Mouse (Mus musculus): ENCODE results near the gene Zfp507. TPM values are rescaled to one million over a fixed set of nuclear protein-coding genes. Genes with fewer than 3 reads are reported as not detected.

Zfp507 gene
- polyA plus RNA-seq, 1 experiment from 2014 or later: 8.7 TPM

DNA sequence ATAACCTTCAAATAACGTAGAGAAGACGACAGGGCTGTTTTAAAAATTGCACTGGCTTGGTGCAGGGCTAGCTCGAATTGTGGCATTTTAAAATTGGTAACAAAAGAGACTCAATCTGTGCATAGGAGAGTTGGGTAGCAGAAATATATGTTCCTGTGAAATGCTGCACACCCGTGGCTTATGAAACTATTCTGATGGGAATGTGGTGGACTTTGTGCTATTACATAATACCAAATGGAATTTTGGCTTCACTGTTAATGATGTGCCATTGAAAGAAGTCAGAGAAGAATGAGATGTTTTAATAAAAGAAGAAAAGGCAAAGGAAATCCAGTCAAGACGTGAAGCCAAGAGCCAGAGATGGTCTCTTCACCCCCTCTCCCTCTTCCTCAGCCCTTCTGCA lies 18.6 kb upstream of the Zfp507 start:
- no peak for ATAC-seq (replicated peaks; ENCODE audit: extremely low read depth, insufficient read depth, low FRiP score)
- H3K27ac ChIP-seq (ENCODE audit: low read length): no peak overlapping the region
- 71% methylated on average over 5 of the region's 5 CpGs for WGBS

DNA sequence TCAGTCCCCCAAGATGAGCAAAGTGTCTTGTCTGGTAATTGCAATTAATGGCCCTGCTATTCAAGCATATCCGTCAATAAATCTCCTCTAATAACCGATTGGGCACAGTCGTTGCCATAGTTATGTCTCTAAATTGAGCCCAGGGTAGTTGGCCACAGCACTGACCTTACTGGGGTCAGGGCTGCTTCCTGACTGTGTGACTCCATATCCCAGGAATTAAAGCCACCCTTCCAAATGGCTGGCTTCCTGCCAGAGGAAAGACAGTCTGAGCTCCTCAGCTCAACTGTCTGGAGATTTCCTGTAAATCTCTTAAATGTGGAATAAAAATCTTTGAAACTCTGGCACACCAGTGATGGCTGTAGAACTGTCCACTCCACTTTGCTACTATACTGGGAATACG lies 16.7 kb upstream of the Zfp507 start:
- ATAC-seq (replicated peaks; ENCODE audit: extremely low read depth, insufficient read depth, low FRiP score): no peak
- H3K36me3 ChIP-seq (ENCODE audit: control insufficient read depth, insufficient read depth): no peaks in the 10 kb centered on the region
- no peak overlapping the region for H3K27ac ChIP-seq (ENCODE audit: low read length)
- H3K27me3 ChIP-seq (ENCODE audit: control insufficient read depth, insufficient read depth, low read length): no peaks in the 10 kb centered on the region; the same call in 1 of the 2 replicates
- no peak overlapping the region for H3K9ac ChIP-seq (ENCODE audit: low read length)
- H3K4me2 ChIP-seq (ENCODE audit: low read depth, low read length): no peak overlapping the region
- H3K9me3 ChIP-seq (replicated peaks; ENCODE audit: control insufficient read depth, low read length): no peaks in the 10 kb centered on the region; the same call in 1 of the 2 replicates
- H3K4me3 ChIP-seq (ENCODE audit: low read length): no peak overlapping the region
- no peaks in the 10 kb centered on the region for H3K4me1 ChIP-seq (ENCODE audit: control insufficient read depth, insufficient read depth, low read length)
- WGBS: 54% methylated on average over 4 of the region's 4 CpGs

More for the DNA sequence above, 18.6 kb upstream of the Zfp507 start:
- no peaks in the 10 kb centered on the region; the same call in 1 of the 2 replicates for H3K27me3 ChIP-seq (ENCODE audit: control insufficient read depth, insufficient read depth, low read length)
- H3K4me3 ChIP-seq (ENCODE audit: low read length): no peak overlapping the region
- no peaks in the 10 kb centered on the region for H3K36me3 ChIP-seq (ENCODE audit: control insufficient read depth, insufficient read depth)
- no peaks in the 10 kb centered on the region for H3K4me1 ChIP-seq (ENCODE audit: control insufficient read depth, insufficient read depth, low read length)
- no peaks in the 10 kb centered on the region; the same call in 1 of the 2 replicates for H3K9me3 ChIP-seq (replicated peaks; ENCODE audit: control insufficient read depth, low read length)
- no peak overlapping the region for H3K4me2 ChIP-seq (ENCODE audit: low read depth, low read length)
- no peak overlapping the region for H3K9ac ChIP-seq (ENCODE audit: low read length)

DNA sequence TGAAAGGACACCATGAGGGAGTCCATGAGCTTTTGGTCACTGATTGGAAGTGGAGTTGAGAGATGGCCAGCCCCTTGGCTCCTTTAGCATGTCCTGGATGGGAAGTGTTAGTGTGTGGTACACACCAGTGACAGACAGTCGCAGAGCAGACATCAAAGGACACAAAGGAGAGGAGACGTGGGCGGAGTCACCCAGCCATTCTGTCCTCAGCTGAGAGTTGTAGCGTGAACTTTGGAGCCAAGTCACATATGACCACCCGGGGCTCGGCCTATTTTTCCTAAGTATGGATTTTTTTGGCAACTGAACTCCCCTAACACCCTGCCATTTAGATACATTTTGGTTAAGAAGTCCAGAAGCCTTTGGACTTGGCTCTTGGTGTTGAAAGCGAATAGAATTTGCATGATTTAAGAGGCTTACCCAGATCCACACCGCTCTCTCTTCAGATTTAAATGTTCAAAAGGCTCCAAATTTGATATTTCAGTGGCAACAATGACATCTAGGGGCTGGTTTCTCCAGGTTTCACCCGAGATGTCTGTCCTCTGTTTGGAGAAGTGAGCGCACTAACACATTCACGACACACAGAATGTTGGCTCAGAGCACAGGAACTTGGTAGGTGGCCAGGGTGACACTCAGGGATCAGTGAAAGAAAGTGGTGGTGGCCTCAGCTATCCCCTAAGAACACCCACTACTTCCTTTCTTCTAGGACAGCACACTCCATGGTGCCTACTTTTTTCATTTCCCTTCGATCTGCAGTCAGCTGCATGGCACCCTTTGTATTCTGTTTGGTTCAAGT lies 12.2 kb upstream of the Zfp507 start:
- no peak overlapping the region for H3K9ac ChIP-seq (ENCODE audit: low read length)
- H3K36me3 ChIP-seq (ENCODE audit: control insufficient read depth, insufficient read depth): no peaks in the 10 kb centered on the region
- 67% methylated on average over 12 of the region's 12 CpGs for WGBS
- H3K4me2 ChIP-seq (ENCODE audit: low read depth, low read length): no peak overlapping the region
- H3K27ac ChIP-seq (ENCODE audit: low read length): no peak overlapping the region
- no peaks in the 10 kb centered on the region for H3K27me3 ChIP-seq (ENCODE audit: control insufficient read depth, insufficient read depth, low read length)
- H3K4me1 ChIP-seq (ENCODE audit: control insufficient read depth, insufficient read depth, low read length): no peaks in the 10 kb centered on the region
- no peak for ATAC-seq (replicated peaks; ENCODE audit: extremely low read depth, insufficient read depth, low FRiP score)
- H3K4me3 ChIP-seq (ENCODE audit: low read length): no peak overlapping the region
- H3K9me3 ChIP-seq (replicated peaks; ENCODE audit: control insufficient read depth, low read length): no peaks in the 10 kb centered on the region

DNA sequence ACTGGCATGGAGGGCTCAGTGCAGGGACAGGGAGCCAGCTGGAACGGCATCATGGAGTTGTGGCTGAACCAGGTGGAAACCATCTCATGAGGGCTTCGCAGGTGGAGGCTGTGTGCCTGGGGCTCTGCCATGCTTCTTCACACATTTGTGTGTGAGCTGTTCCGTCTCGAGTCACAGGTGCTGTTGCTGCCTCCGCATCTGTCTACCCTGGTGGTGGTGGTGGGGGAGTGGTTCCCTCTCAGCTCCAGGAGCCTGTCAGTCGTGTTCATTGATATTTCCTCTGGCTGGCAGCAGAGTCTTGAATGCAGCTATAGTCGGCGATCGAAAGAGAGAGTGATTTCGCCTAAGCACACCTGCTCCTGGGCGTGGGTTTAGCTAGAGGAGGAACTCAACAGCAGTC lies 10.5 kb upstream of the Zfp507 start:
- Histone ChIP-seq H3K4me2 (ENCODE audit: low read depth, low read length) (no peak overlapping the region), H3K27ac (ENCODE audit: low read length) (no peak overlapping the region), H3K4me3 (ENCODE audit: low read length) (no peak overlapping the region), H3K4me1 (ENCODE audit: control insufficient read depth, insufficient read depth, low read length) (no peaks in the 10 kb centered on the region), H3K9me3 (replicated peaks; ENCODE audit: control insufficient read depth, low read length) (no peaks in the 10 kb centered on the region), H3K9ac (ENCODE audit: low read length) (no peak overlapping the region), H3K27me3 (ENCODE audit: control insufficient read depth, insufficient read depth, low read length) (no peaks in the 10 kb centered on the region), H3K36me3 (ENCODE audit: control insufficient read depth, insufficient read depth) (no peaks in the 10 kb centered on the region)
- 73% methylated on average over 11 of the region's 11 CpGs for WGBS
- no peak for ATAC-seq (replicated peaks; ENCODE audit: extremely low read depth, insufficient read depth, low FRiP score)

DNA sequence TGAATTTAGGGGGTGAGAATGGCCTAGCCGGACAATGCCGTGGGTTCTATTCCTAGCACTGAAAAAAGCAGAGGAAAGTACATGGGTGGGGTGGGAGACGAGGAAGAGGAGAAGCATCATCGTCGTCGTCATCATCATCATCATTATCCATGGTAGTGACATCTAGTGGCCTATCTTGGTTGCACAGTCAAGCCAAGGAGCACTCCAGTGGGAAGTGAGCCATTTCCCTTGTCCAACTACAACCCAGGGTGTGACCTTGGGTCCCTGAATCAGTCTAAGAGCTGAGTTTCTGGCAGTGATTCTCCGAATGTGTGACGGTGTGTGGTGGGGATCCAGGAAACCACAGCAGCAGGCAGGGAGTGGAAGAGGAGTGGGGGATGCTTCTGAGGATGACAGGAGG lies 7.9 kb upstream of the Zfp507 start:
- H3K36me3 ChIP-seq (ENCODE audit: control insufficient read depth, insufficient read depth): no peaks in the 10 kb centered on the region
- H3K4me2 ChIP-seq (ENCODE audit: low read depth, low read length): no peak overlapping the region
- ATAC-seq (replicated peaks; ENCODE audit: extremely low read depth, insufficient read depth, low FRiP score): no peak
- H3K4me1 ChIP-seq (ENCODE audit: control insufficient read depth, insufficient read depth, low read length): no peaks in the 10 kb centered on the region
- H3K9ac ChIP-seq (ENCODE audit: low read length): no peak overlapping the region
- no peaks in the 10 kb centered on the region for H3K9me3 ChIP-seq (replicated peaks; ENCODE audit: control insufficient read depth, low read length)
- WGBS: 45% methylated on average over 8 of the region's 8 CpGs
- no peaks in the 10 kb centered on the region for H3K27me3 ChIP-seq (ENCODE audit: control insufficient read depth, insufficient read depth, low read length)
- H3K27ac ChIP-seq (ENCODE audit: low read length): no peak overlapping the region
- no peak overlapping the region for H3K4me3 ChIP-seq (ENCODE audit: low read length)

DNA sequence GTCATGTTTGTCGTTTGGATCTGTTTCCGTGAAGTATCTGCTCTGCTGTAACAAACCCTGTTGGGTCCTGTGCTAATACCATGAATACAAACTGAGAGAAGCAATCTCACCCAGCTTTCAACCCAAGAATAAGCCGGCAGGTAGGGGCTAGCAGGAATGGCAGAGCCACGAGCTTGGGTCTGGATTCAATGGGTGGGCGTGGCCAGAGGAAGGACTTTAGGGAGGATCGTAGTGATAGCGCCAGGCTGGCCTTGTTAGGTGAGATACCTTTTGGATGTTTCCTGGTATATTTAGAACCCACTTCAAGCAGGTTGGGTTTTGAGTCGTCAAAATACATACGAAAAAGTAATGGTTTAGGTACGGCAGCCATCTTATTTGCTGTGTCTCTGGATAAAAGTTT lies 1.4 kb upstream of the Zfp507 start:
- Histone ChIP-seq H3K4me2 (ENCODE audit: low read depth, low read length) (no peak overlapping the region), H3K9me3 (replicated peaks; ENCODE audit: control insufficient read depth, low read length) (no peaks in the 10 kb centered on the region; the same call in 1 of the 2 replicates), H3K27ac (ENCODE audit: low read length) (no peak overlapping the region), H3K36me3 (ENCODE audit: control insufficient read depth, insufficient read depth) (peaks cover 16% of the 10 kb centered on the region), H3K27me3 (ENCODE audit: control insufficient read depth, insufficient read depth, low read length) (no peaks in the 10 kb centered on the region), H3K4me3 (ENCODE audit: low read length) (no peak overlapping the region), H3K9ac (ENCODE audit: low read length) (no peak overlapping the region), H3K4me1 (ENCODE audit: control insufficient read depth, insufficient read depth, low read length) (peaks cover 7% of the 10 kb centered on the region)
- ATAC-seq (replicated peaks; ENCODE audit: extremely low read depth, insufficient read depth, low FRiP score): no peak
- whole genome bisulfite sequencing: 70% methylated on average over 10 of the region's 10 CpGs

DNA sequence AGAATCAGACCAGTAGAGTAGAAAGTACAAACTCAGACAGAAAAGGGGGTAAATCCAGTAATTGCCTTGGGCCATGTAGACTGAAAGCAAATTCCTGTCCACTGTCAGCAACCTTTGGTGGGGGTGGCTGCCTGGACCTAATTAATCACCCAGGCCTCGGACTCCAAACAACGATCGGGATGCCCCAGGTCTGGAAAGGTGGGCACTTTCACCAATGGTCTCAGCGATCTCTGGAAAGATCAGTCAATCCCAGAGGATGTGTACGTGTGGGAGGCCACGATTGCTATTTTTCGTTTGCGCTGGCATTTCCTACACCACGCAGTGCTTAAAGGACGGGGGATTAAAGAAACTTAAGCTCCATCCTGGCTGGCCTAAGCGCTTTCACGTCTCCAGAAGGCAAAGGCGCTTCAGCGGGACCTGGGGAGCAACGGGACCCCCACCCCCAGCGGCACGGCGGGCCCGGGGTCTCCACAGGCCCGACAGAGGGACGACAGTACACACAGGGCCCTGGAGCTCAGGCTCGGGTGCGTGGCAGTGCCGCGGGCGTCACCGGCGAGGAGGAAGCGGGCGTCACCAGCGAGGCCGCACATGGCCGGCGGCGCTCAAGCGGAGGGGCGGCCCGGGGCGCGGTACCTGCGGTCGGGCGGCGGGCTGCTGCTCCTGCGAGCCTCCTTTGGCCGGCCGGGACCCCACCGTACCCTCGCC lies 450 bp downstream of the Zfp507 start:
- H3K4me3 ChIP-seq (ENCODE audit: low read length): peak overlapping the region; percentile 97
- peak overlapping the region; percentile 99 for H3K9ac ChIP-seq (ENCODE audit: low read length)
- H3K36me3 ChIP-seq (ENCODE audit: control insufficient read depth, insufficient read depth): peaks cover 30% of the 10 kb centered on the region
- peak overlapping the region; percentile 85 for H3K27ac ChIP-seq (ENCODE audit: low read length)
- no peaks in the 10 kb centered on the region for H3K27me3 ChIP-seq (ENCODE audit: control insufficient read depth, insufficient read depth, low read length)
- H3K4me1 ChIP-seq (ENCODE audit: control insufficient read depth, insufficient read depth, low read length): peaks cover 7% of the 10 kb centered on the region
- H3K9me3 ChIP-seq (replicated peaks; ENCODE audit: control insufficient read depth, low read length): no peaks in the 10 kb centered on the region; the same call in 1 of the 2 replicates
- ATAC-seq (replicated peaks; ENCODE audit: extremely low read depth, insufficient read depth, low FRiP score): peak; percentile 82
- H3K4me2 ChIP-seq (ENCODE audit: low read depth, low read length): peak overlapping the region; percentile 75
- WGBS: under 1% methylated on average over 43 of the region's 49 CpGs

DNA sequence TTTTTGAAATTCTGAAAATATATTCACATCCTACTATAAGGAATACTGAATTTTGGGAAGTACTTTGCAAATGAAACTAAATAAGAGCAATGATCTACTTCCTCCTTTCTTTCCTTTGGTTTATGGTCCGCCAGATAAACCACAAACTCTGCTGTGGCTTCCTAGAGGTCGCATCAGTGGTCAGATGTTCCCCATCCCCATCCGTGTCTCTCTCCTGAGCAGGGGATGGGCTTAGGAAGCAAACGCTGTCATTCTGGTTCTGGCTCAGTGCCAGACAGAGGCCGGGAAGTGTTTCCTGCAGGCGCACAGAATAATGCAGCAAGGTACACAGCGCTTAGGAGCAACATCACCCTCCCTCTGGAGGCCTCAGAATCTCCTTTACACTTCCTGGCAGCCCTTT lies 6.7 kb downstream of the Zfp507 start:
- H3K27me3 ChIP-seq (ENCODE audit: control insufficient read depth, insufficient read depth, low read length): no peaks in the 10 kb centered on the region
- peaks cover 67% of the 10 kb centered on the region for H3K36me3 ChIP-seq (ENCODE audit: control insufficient read depth, insufficient read depth)
- H3K4me1 ChIP-seq (ENCODE audit: control insufficient read depth, insufficient read depth, low read length): peaks cover 4% of the 10 kb centered on the region
- no peak overlapping the region for H3K4me2 ChIP-seq (ENCODE audit: low read depth, low read length)
- 41% methylated on average over 7 of the region's 7 CpGs for WGBS
- peak; percentile 60; the same call in 1 of the 2 replicates for ATAC-seq (replicated peaks; ENCODE audit: extremely low read depth, insufficient read depth, low FRiP score)
- no peak overlapping the region for H3K27ac ChIP-seq (ENCODE audit: low read length)
- no peak overlapping the region for H3K4me3 ChIP-seq (ENCODE audit: low read length)
- H3K9me3 ChIP-seq (replicated peaks; ENCODE audit: control insufficient read depth, low read length): no peaks in the 10 kb centered on the region; the same call in 1 of the 2 replicates
- no peak overlapping the region for H3K9ac ChIP-seq (ENCODE audit: low read length)

DNA sequence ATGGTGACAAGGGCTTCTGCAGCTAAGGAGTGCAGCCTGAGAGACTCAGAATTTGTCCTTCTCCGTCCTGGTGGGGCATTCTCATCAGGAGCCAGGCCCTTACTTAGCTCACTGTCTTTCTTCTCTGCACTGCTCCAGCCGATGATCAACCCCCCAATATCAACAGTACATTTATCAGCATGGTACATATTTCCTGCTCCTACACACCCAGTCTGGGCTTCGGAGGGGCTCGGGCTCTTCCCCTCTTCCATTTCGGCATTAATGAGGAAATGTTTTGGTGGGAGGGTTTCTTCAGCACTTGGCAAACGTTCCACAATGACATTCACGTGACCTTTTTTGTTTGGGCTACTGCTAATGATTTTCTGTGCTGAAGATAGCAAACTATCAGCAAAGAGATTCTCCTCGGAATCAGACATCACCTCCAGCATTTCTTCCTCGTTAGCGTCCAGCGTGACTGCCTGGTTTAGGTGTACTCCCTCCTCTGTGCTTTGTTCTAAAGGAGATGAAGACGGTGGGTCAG lies 8.6 kb downstream of the Zfp507 start:
- 62% methylated on average over 12 of the region's 12 CpGs for WGBS
- H3K4me2 ChIP-seq (ENCODE audit: low read depth, low read length): no peak overlapping the region
- H3K27me3 ChIP-seq (ENCODE audit: control insufficient read depth, insufficient read depth, low read length): no peaks in the 10 kb centered on the region
- no peaks in the 10 kb centered on the region; the same call in 1 of the 2 replicates for H3K9me3 ChIP-seq (replicated peaks; ENCODE audit: control insufficient read depth, low read length)
- H3K4me1 ChIP-seq (ENCODE audit: control insufficient read depth, insufficient read depth, low read length): peaks cover 4% of the 10 kb centered on the region
- H3K36me3 ChIP-seq (ENCODE audit: control insufficient read depth, insufficient read depth): peaks cover 67% of the 10 kb centered on the region
- ATAC-seq (replicated peaks; ENCODE audit: extremely low read depth, insufficient read depth, low FRiP score): no peak
- H3K9ac ChIP-seq (ENCODE audit: low read length): no peak overlapping the region
- no peak overlapping the region for H3K27ac ChIP-seq (ENCODE audit: low read length)
- H3K4me3 ChIP-seq (ENCODE audit: low read length): no peak overlapping the region
